Mouse (Mus musculus) liver, embryonic 13.5 days (tissue): ENCODE results near the gene Mpped1. TPM values are rescaled to one million over a fixed set of nuclear protein-coding genes. Genes with fewer than 3 reads are reported as not detected.

Experiments
- ATAC-seq: fragments of 200-750 bp; cut with Nextera tagmentation; 2 replicates; pipeline ENCODE4 v1.8.0; 2017; ENCODE audit warnings: low read depth, mild to moderate bottlenecking, moderate number of reproducible peaks, moderate library complexity
- DNase-seq: peaks from one replicate; pipeline ENCODE4 v3.0.0; 2022
- H3K27ac ChIP-seq: fragments of 300-500 bp; sonication (generic); 2 replicates; pipeline ENCODE4 v1.5.1; 2015; ENCODE audit warnings: moderate library complexity, mild to moderate bottlenecking, inconsistent platforms
- H3K27me3 ChIP-seq: fragments of 300-500 bp; sonication (generic); 2 replicates; pipeline ENCODE4 v1.6.1; 2015; ENCODE audit warnings: mild to moderate bottlenecking, inconsistent platforms
- H3K36me3 ChIP-seq: fragments of 300-500 bp; sonication (generic); 2 replicates; pipeline ENCODE4 v1.6.1; 2015; ENCODE audit warnings: mild to moderate bottlenecking, inconsistent platforms
- H3K4me1 ChIP-seq: fragments of 300-500 bp; sonication (generic); replicated peaks from 2 replicates; pipeline ENCODE4 v1.6.1; 2015; ENCODE audit warnings: inconsistent platforms
- H3K4me2 ChIP-seq: fragments of 300-500 bp; sonication (generic); 2 replicates; pipeline ENCODE4 v1.6.1; 2015; ENCODE audit warnings: inconsistent platforms, mild to moderate bottlenecking, moderate library complexity
- H3K4me3 ChIP-seq: fragments of 300-500 bp; sonication (generic); replicated peaks from 2 replicates; pipeline ENCODE4 v1.5.1; 2015; ENCODE audit warnings: mild to moderate bottlenecking, inconsistent platforms
- H3K9ac ChIP-seq: fragments of 300-500 bp; sonication (generic); 2 replicates; pipeline ENCODE4 v1.6.1; 2015; ENCODE audit warnings: mild to moderate bottlenecking, inconsistent platforms
- H3K9me3 ChIP-seq: fragments of 300-500 bp; sonication (generic); replicated peaks from 2 replicates; pipeline ENCODE4 v1.6.1; 2016; ENCODE audit warnings: inconsistent platforms
- WGBS: fragments of 180-500 bp; shearing (Covaris S2); methylation state at CpG from one replicate; pipeline ENCODE4 v1.1.7; 2015; ENCODE audit not compliant: insufficient replicate concordance; 5-methylcytosine and 5-hydroxymethylcytosine counted together
- polyA plus RNA-seq: library from polyadenylated mRNA; unstranded; fragments of >200 nt; fragmentation: Nextera tagmentation; extraction: Ambion mirVana; gene quantifications from 2 replicates; pipeline ENCODE4 v1.2.1, GENCODE M21; 2015

Gene Mpped1
- 0.03 and 0.05 TPM in 2 replicates for polyA plus RNA-seq

- H3K4me3 ChIP-seq = peak within 1 kb of the TSS; percentile 37
- H3K4me2 ChIP-seq = peak within 1 kb of the TSS; percentile 49
- peaks cover 65% of the 10 kb centered on the region for H3K27me3 ChIP-seq
- no peak for ATAC-seq
- no peaks in the 10 kb centered on the region for H3K9me3 ChIP-seq
- DNase-seq = no peak
- no peaks in the 10 kb centered on the region for H3K36me3 ChIP-seq
- H3K4me1 ChIP-seq = no peaks in the 10 kb centered on the region
- no peak within 1 kb of the TSS for H3K9ac ChIP-seq
- no peak within 1 kb of the TSS for H3K27ac ChIP-seq
- 4% methylated on average over 20 of the region's 37 CpGs for WGBS
These were observed at the start of gene Mpped1 for GRCm38 (mm10) chr15:83779387-83779786. Gene Mpped1 (plus strand): TSS chr15:83779467.

GRCm38 (mm10) chr15:83740676-83741422 lies 38.4 kb upstream of the Mpped1 start:
- Histone ChIP-seq H3K9ac (no peak overlapping the region), H3K36me3 (no peaks in the 10 kb centered on the region), H3K4me1 (no peaks in the 10 kb centered on the region), H3K4me2 (no peak overlapping the region), H3K4me3 (no peak overlapping the region), H3K27me3 (no peaks in the 10 kb centered on the region), H3K27ac (no peak overlapping the region), H3K9me3 (no peaks in the 10 kb centered on the region)
- ATAC-seq = no peak
- WGBS = 49% methylated on average over 21 of the region's 21 CpGs
- no peak for DNase-seq

- no peaks in the 10 kb centered on the region for H3K4me1 ChIP-seq
- no peak overlapping the region for H3K9ac ChIP-seq
- H3K27ac ChIP-seq = no peak overlapping the region
- H3K36me3 ChIP-seq = no peaks in the 10 kb centered on the region
- 67% methylated on average over 1 of the region's 1 CpGs for WGBS
- no peak for ATAC-seq
- H3K9me3 ChIP-seq = no peaks in the 10 kb centered on the region
- H3K27me3 ChIP-seq = no peaks in the 10 kb centered on the region
- no peak overlapping the region for H3K4me2 ChIP-seq
- DNase-seq = no peak
- no peak overlapping the region for H3K4me3 ChIP-seq
These were observed 37.2 kb upstream of the Mpped1 start for GRCm38 (mm10) chr15:83742018-83742417.

GRCm38 (mm10) chr15:83746311-83746710 lies 33.0 kb upstream of the Mpped1 start:
- H3K4me2 ChIP-seq = no peak overlapping the region
- H3K36me3 ChIP-seq = no peaks in the 10 kb centered on the region
- WGBS = 58% methylated on average over 16 of the region's 16 CpGs
- no peaks in the 10 kb centered on the region for H3K4me1 ChIP-seq
- no peaks in the 10 kb centered on the region for H3K27me3 ChIP-seq
- no peak for ATAC-seq
- DNase-seq = no peak
- no peak overlapping the region for H3K4me3 ChIP-seq
- H3K9me3 ChIP-seq = no peaks in the 10 kb centered on the region
- no peak overlapping the region for H3K9ac ChIP-seq
- no peak overlapping the region for H3K27ac ChIP-seq

GRCm38 (mm10) chr15:83748986-83749385 lies 30.3 kb upstream of the Mpped1 start:
- no peaks in the 10 kb centered on the region for H3K4me1 ChIP-seq

GRCm38 (mm10) chr15:83749436-83749835 lies 29.8 kb upstream of the Mpped1 start:
- no peak overlapping the region for H3K4me3 ChIP-seq
- no peaks in the 10 kb centered on the region for H3K4me1 ChIP-seq
- H3K36me3 ChIP-seq = no peaks in the 10 kb centered on the region
- H3K9me3 ChIP-seq = no peaks in the 10 kb centered on the region
- no peak overlapping the region for H3K4me2 ChIP-seq
- WGBS = 46% methylated on average over 9 of the region's 9 CpGs
- H3K27ac ChIP-seq = no peak overlapping the region
- DNase-seq (no peak), ATAC-seq (no peak)
- no peaks in the 10 kb centered on the region for H3K27me3 ChIP-seq
- no peak overlapping the region for H3K9ac ChIP-seq

More at GRCm38 (mm10) chr15:83748986-83749385, 30.3 kb upstream of the Mpped1 start:
- DNase-seq (no peak), ATAC-seq (no peak)
- no peak overlapping the region for H3K27ac ChIP-seq
- 62% methylated on average over 6 of the region's 6 CpGs for WGBS
- no peak overlapping the region for H3K4me3 ChIP-seq
- no peaks in the 10 kb centered on the region for H3K9me3 ChIP-seq
- H3K9ac ChIP-seq = no peak overlapping the region
- no peak overlapping the region for H3K4me2 ChIP-seq
- no peaks in the 10 kb centered on the region for H3K27me3 ChIP-seq
- H3K36me3 ChIP-seq = no peaks in the 10 kb centered on the region

GRCm38 (mm10) chr15:83756742-83757141 lies 22.5 kb upstream of the Mpped1 start:
- DNase-seq (no peak), ATAC-seq (no peak)
- 15% methylated on average over 9 of the region's 9 CpGs for WGBS
- H3K27ac ChIP-seq = no peak overlapping the region
- H3K27me3 ChIP-seq = 0 out of 2 replicates have a peak, but pooled peaks cover 3% of the 10 kb centered on the region
- no peak overlapping the region for H3K4me3 ChIP-seq
- H3K9ac ChIP-seq = no peak overlapping the region
- no peaks in the 10 kb centered on the region for H3K9me3 ChIP-seq
- no peaks in the 10 kb centered on the region for H3K4me1 ChIP-seq
- H3K4me2 ChIP-seq = no peak overlapping the region
- no peaks in the 10 kb centered on the region for H3K36me3 ChIP-seq

- Histone ChIP-seq H3K4me2 (no peak overlapping the region), H3K9ac (no peak overlapping the region), H3K27ac (no peak overlapping the region), H3K27me3 (0 out of 2 replicates have a peak, but pooled peaks cover 3% of the 10 kb centered on the region), H3K9me3 (no peaks in the 10 kb centered on the region), H3K36me3 (no peaks in the 10 kb centered on the region), H3K4me3 (no peak overlapping the region), H3K4me1 (no peaks in the 10 kb centered on the region)
- 13% methylated on average over 4 of the region's 4 CpGs for WGBS
- ATAC-seq (no peak), DNase-seq (no peak)
These were observed 20.3 kb upstream of the Mpped1 start for GRCm38 (mm10) chr15:83758958-83759357.

GRCm38 (mm10) chr15:83760683-83761082 lies 18.6 kb upstream of the Mpped1 start:
- no peaks in the 10 kb centered on the region for H3K4me1 ChIP-seq
- H3K4me2 ChIP-seq = no peak overlapping the region
- no peak overlapping the region for H3K4me3 ChIP-seq
- ATAC-seq (no peak), DNase-seq (peak; percentile 6)
- H3K27me3 ChIP-seq = 0 out of 2 replicates have a peak, but pooled peaks cover 3% of the 10 kb centered on the region
- no peaks in the 10 kb centered on the region for H3K9me3 ChIP-seq
- H3K9ac ChIP-seq = no peak overlapping the region
- no peaks in the 10 kb centered on the region for H3K36me3 ChIP-seq
- 7% methylated on average over 10 of the region's 10 CpGs for WGBS
- H3K27ac ChIP-seq = no peak overlapping the region

GRCm38 (mm10) chr15:83761512-83761911 lies 17.8 kb upstream of the Mpped1 start:
- no peak for DNase-seq
- Histone ChIP-seq H3K4me1 (no peaks in the 10 kb centered on the region), H3K4me2 (no peak overlapping the region), H3K36me3 (no peaks in the 10 kb centered on the region), H3K27me3 (0 out of 2 replicates have a peak, but pooled peaks cover 3% of the 10 kb centered on the region), H3K27ac (no peak overlapping the region), H3K9ac (no peak overlapping the region), H3K4me3 (no peak overlapping the region), H3K9me3 (no peaks in the 10 kb centered on the region)
- ATAC-seq = no peak
- WGBS = 83% methylated on average over 13 of the region's 13 CpGs

GRCm38 (mm10) chr15:83765388-83766029 lies 13.8 kb upstream of the Mpped1 start:
- H3K9ac ChIP-seq = no peak overlapping the region
- no peak overlapping the region for H3K4me2 ChIP-seq
- H3K36me3 ChIP-seq = no peaks in the 10 kb centered on the region
- no peaks in the 10 kb centered on the region for H3K9me3 ChIP-seq
- no peak overlapping the region for H3K27ac ChIP-seq
- H3K27me3 ChIP-seq = no peaks in the 10 kb centered on the region
- H3K4me3 ChIP-seq = no peak overlapping the region
- H3K4me1 ChIP-seq = no peaks in the 10 kb centered on the region
- ATAC-seq (no peak), DNase-seq (no peak)
- 25% methylated on average over 6 of the region's 6 CpGs for WGBS
